Mouse (Mus musculus): ENCODE data around the gene Pvalb. TPM values are rescaled to one million over a fixed set of nuclear protein-coding genes. Genes with fewer than 3 reads are reported as not detected.
A peak's percentile ranks its signal among the peaks of the same experiment; 100 is the strongest.

Gene Pvalb
- polyA plus RNA-seq (2012; rRNA removed): 1.00 and 2.9 TPM in 2 replicates

DNA sequence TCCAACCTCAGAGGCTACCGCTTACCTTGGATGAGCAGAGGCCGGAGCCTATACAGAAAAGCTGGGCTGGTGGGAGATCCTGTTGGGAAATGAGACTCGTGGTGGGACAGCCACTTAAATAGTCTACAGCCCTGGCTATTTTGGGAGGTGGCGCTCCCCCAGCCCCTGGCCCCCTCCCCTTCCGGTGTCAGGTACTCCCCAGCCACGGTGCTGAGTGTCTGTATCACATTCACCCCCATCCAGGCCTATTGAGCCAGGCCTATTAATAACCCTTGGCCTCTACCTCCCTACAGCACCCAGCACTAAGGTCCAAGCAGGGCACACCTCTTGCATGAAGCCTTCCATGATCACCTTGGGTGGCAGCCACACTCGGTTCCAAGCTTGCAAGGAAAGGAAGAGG, at the start of gene Pvalb:
Gene Pvalb, minus strand, starts transcription at position 89 of the 400 bp plus-strand sequence.
- no peak for TF ChIP-seq CTCF (IDR thresholded peaks at IDR 0.05; ENCODE audit: borderline replicate concordance, extremely low read depth, insufficient read depth, insufficient read length)
- TF ChIP-seq POLR2A (IDR thresholded peaks at IDR 0.05; ENCODE audit: borderline replicate concordance, extremely low read depth, insufficient read depth, insufficient read length, poor library complexity, severe bottlenecking): no peak

DNA sequence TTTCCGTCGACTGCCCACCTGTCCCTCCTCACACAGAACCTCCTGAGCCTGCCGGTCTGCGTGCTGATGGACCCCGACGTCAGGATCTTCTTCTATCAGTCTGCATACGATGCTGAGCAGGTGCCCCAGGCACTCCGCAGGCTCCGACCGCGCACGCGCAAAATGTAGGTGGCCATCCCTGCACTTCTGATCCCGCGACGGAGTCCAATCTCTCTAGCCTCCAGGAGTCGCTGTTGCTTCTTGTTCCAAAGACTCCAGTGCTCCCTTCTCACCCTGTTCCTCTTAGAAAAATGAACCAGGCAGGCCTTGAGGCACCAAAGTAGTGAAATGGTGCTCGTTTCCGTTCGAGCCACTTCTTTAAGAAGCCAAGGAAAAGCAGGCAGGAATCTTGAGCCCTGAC, 48.6 kb upstream of the Pvalb start:
- peak; percentile 78 for DNase-seq (ENCODE audit: low read depth)
- TF ChIP-seq CTCF (IDR thresholded peaks at IDR 0.05; ENCODE audit: borderline replicate concordance, extremely low read depth, insufficient read depth, insufficient read length): peak; percentile 50; the same call in 1 of the 2 replicates
- no peak for TF ChIP-seq POLR2A (IDR thresholded peaks at IDR 0.05; ENCODE audit: borderline replicate concordance, extremely low read depth, insufficient read depth, insufficient read length, poor library complexity, severe bottlenecking)

More for the DNA sequence above, at the start of gene Pvalb:
- DNase-seq (ENCODE audit: low read depth): no peak

DNA sequence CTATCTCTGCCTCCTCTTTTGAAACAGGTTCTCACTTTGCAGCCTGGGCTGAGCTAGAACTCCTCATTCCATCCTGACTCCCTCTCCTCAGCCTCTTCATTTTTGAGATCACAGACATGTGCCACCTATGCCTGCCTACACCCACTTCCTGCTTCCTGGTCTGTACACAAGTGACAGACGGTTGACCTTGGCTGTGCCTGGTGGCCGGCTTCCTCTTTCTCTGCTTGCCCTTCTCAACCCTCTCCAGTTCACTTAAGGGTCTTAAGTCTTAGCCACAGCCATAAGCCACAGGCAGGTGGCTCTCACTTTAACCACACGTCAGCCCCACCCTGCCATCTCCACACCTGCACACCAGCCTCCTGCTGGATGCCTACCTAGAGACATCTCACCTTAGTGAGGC, 42.2 kb upstream of the Pvalb start:
- TF ChIP-seq POLR2A (IDR thresholded peaks at IDR 0.05; ENCODE audit: borderline replicate concordance, extremely low read depth, insufficient read depth, insufficient read length, poor library complexity, severe bottlenecking) (no peak), CTCF (IDR thresholded peaks at IDR 0.05; ENCODE audit: borderline replicate concordance, extremely low read depth, insufficient read depth, insufficient read length) (no peak)
- DNase-seq (ENCODE audit: low read depth): no peak

DNA sequence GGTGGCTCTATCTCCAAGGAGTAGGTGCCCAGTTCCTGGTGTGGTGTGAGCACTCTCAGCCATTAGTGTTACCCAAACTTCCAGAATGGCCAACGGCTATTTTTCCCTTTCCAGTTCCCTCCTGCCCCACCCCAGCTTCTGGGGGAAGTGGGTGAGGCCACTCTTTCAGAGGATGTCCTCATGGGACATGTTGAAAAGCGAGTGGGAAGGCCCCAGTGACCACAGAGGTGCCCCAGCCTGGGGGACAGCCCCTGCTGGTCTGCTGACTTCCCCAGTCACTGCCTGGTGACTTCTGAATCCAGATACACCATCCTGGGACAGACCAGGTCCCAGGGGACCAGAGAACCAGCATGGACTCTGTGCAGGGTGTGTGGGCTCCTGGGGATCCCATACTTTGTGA, 41.5 kb upstream of the Pvalb start:
- no peak for TF ChIP-seq POLR2A (IDR thresholded peaks at IDR 0.05; ENCODE audit: borderline replicate concordance, extremely low read depth, insufficient read depth, insufficient read length, poor library complexity, severe bottlenecking)
- TF ChIP-seq CTCF (IDR thresholded peaks at IDR 0.05; ENCODE audit: borderline replicate concordance, extremely low read depth, insufficient read depth, insufficient read length): no peak
- DNase-seq (ENCODE audit: low read depth): no peak

DNA sequence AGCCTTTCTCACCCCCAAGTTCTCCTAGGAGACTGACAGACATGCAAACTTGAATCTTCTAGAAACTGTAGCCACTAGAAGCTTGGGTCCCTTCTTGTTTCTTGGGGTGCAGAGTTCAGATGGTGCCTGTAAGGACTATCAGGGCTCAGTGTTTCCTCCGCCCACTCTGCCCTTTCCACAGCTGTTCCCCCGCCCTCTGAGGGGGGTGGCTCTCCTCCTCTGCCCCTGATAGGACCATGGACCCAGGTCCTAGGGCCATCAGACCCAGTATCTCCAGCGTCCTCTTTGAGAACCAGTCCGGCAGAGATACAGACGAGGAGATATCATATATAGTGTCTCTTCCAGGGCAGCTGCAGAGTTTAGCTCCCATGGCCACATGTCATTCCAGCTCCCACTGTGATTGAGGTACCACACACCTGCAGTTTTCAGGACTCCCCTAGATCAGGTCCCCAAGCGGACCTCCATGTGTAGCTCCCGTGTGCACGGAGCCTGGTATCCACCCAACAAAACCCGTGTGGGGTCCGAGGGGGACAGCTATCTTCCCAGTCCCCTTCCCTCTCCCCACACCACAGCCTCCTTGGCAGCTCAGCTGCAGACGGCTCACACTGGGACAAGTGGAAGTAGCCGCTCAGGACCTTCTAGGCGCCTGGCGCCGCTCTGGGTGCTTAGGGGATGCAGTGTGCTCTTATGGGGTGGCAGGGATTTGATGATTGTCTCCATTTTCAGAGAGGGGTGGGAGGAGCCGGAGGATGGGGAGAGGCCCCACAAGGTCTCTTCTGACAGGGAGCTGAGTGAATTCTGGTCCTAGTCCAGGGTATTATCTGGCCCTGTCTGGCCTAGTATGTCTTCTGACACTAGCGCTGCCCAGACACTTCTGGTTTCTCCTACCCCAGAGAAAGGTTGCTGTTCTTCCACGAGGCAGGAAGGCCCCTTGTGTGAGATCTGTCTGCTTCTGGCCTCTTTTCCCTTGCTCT, 40.2 kb upstream of the Pvalb start:
- no peak for DNase-seq (ENCODE audit: low read depth)
- TF ChIP-seq POLR2A (IDR thresholded peaks at IDR 0.05; ENCODE audit: borderline replicate concordance, extremely low read depth, insufficient read depth, insufficient read length, poor library complexity, severe bottlenecking) (no peak), CTCF (IDR thresholded peaks at IDR 0.05; ENCODE audit: borderline replicate concordance, extremely low read depth, insufficient read depth, insufficient read length) (no peak)

DNA sequence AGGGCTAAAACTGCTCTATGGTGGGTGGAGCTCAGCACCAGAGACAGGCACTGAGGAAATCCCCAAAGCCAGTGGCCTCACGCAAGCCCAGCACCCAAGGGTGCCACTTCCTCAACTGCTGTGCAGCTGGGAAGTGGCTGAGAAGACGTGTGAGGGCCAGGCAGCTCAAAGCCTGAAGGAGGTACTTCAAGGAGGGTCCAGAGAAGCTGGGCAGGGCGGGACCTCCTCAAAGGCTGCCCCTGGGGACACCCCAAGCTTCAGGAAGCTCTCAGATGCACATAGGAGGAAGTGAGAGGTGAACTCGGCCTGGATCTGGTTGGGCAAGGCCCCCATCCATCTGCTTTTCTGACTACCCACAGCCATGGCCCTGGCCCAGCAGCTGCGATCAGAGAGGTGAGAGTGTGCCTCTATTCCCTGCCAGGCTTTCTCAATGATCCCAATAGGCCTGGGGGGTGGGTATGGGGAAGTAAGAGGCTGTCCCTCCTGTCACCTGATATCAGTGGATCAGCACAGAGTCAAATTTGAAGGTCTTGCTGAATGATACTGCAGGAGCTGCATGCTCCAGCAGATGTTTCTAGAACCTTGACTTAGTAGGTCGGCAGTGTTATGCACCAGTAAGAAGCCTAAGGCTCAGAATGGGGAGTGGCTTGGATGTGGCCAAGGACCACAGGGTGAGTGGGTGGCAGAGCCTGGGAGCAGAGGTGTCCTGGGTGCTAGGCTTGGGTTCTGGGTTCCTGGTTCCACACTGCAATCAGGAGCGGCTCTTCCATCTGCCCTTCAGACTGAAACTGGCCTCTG, 38.7 kb upstream of the Pvalb start, which contains the start of gene Ncf4:
Gene Ncf4, plus strand, starts transcription at position 107 of the 798 bp plus-strand sequence.
- no peak for TF ChIP-seq CTCF (IDR thresholded peaks at IDR 0.05; ENCODE audit: borderline replicate concordance, extremely low read depth, insufficient read depth, insufficient read length)
- TF ChIP-seq POLR2A (IDR thresholded peaks at IDR 0.05; ENCODE audit: borderline replicate concordance, extremely low read depth, insufficient read depth, insufficient read length, poor library complexity, severe bottlenecking): no peak

DNA sequence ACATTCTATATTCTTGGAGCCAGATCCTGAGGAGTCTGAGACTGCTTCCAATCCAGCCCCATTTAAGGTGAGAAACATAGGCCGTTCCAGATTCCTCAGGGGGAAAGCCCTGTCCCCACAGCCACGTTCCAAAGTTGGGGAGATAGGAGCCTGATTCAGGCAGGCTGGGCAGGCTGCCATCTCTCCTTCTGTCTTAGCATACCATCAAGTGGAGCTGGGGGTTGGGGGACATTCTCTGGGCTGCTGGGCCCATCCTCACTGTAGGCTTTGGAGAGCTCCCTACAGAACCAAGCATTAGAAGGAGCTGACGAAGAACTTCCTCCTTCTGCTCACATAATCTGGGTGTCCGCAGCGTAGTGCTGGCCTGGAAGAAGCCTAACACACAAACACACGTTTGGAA, 37.6 kb upstream of the Pvalb start:
- TF ChIP-seq POLR2A (IDR thresholded peaks at IDR 0.05; ENCODE audit: borderline replicate concordance, extremely low read depth, insufficient read depth, insufficient read length, poor library complexity, severe bottlenecking) (no peak), CTCF (IDR thresholded peaks at IDR 0.05; ENCODE audit: borderline replicate concordance, extremely low read depth, insufficient read depth, insufficient read length) (no peak)
- peak; percentile 30 for DNase-seq (ENCODE audit: low read depth)

More for the DNA sequence above, 38.7 kb upstream of the Pvalb start, which contains the start of gene Ncf4:
- DNase-seq (ENCODE audit: low read depth): no peak

DNA sequence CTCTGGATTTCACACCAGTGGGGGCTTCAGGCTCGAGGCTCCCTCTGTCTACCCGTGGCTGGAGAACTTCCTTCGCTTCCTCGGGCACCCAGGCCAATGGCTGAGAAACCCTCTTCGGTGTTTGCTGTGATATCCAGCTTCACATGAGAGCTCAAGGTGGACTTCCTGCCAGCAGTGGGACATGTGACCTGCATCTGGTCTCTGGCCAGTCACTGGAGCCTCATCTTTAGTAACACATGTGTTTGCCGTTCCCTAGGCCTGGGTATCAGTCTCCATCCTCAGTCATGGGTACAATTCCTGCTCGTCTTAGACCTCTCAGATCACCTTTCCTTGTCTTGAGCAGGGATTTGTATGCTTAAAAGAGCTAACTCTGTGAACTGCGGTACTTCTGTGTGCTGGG, 36.9 kb upstream of the Pvalb start:
- TF ChIP-seq CTCF (IDR thresholded peaks at IDR 0.05; ENCODE audit: borderline replicate concordance, extremely low read depth, insufficient read depth, insufficient read length): no peak
- TF ChIP-seq POLR2A (IDR thresholded peaks at IDR 0.05; ENCODE audit: borderline replicate concordance, extremely low read depth, insufficient read depth, insufficient read length, poor library complexity, severe bottlenecking): no peak
- DNase-seq (ENCODE audit: low read depth): no peak

DNA sequence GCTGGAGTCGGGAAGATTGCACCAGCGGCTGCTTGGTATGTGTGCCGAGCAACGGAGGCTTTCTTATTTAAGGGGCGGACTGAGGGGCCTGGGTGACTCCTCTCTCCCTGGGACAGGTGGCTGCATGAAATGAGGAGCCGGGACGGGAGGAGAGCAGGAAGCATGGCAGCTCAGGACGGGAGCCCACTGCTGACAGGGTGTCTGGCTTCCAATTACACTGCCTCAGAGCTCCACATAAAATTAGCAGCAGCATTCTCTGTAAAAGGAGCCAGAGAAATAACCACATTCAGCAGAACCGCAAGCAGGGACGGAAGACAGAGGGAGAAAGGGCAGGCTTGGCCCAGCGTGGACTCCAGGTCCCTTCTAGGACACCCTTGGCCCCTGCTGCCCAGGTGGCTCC, 35.1 kb upstream of the Pvalb start:
- no peak for DNase-seq (ENCODE audit: low read depth)
- TF ChIP-seq POLR2A (IDR thresholded peaks at IDR 0.05; ENCODE audit: borderline replicate concordance, extremely low read depth, insufficient read depth, insufficient read length, poor library complexity, severe bottlenecking) (no peak), CTCF (IDR thresholded peaks at IDR 0.05; ENCODE audit: borderline replicate concordance, extremely low read depth, insufficient read depth, insufficient read length) (no peak)

DNA sequence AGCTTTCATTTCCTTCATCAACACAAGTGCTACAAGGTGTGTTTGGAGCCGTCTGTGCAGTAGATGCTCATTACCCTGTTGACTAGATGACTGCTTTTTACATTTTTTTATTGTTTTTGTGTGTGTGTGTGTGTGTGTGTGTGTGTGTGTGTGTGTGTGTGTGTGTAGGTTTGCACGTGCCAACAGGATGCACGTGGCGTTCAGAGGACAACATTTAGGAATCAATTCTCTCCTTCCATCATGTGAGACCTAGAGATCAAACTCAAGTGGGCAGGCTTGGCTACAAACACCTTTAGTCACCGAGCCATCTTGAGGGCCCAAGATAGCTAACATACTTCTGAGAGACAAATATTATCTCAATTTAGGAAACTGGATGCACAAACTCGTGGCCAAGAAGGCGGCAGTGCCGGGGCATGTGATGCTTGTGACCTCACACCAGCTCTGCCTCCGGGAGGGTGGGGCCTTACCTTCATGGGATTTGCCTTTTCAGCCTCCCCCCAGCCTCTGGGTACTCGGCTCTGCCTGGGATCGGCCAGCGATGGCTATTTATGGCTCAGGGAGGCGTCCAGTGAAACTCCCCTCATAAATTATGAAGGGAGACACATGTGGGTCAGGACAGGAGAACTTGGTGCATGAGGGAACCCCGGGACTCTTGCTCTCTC, 33.9 kb upstream of the Pvalb start:
- no peak for DNase-seq (ENCODE audit: low read depth)
- no peak for TF ChIP-seq POLR2A (IDR thresholded peaks at IDR 0.05; ENCODE audit: borderline replicate concordance, extremely low read depth, insufficient read depth, insufficient read length, poor library complexity, severe bottlenecking)
- TF ChIP-seq CTCF (IDR thresholded peaks at IDR 0.05; ENCODE audit: borderline replicate concordance, extremely low read depth, insufficient read depth, insufficient read length): no peak
